ENCODE assay signal across 11 mouse cellular contexts in genomic region chr7:73186501-73186900, GRCm38 (mm10).
A peak's percentile ranks its signal among the peaks of the same experiment; 100 is the strongest.
DNase-seq lines count a peak whose midpoint lies in the region; ATAC-seq and TF ChIP-seq lines count a peak whose summit lies in the region.
"Had no signal": no experiment of that assay in that cellular context is flagged by ENCODE, and none has a peak within 500 bp of the region (broad histone marks: within the 10 kb centered on the region; RNA-seq: fewer than 3 reads in every experiment).

No protein-coding gene starts in this region.

- no peaks in the 10 kb centered on the region for H3K36me3 ChIP-seq in heart, adult 2 months (ENCODE audit: control insufficient read depth, insufficient read depth, low read length)
- H3K36me3 ChIP-seq in heart, embryonic 12.5 days: no peaks in the 10 kb centered on the region
- H3K36me3 ChIP-seq in intestine, postnatal 0 days (ENCODE audit: control insufficient read depth, insufficient read depth): no peaks in the 10 kb centered on the region

- peaks cover 7% of the 10 kb centered on the region for H3K9me3 ChIP-seq in heart, embryonic 12.5 days (replicated peaks)
- no peaks in the 10 kb centered on the region for H3K9me3 ChIP-seq in intestine, postnatal 0 days (ENCODE audit: control insufficient read depth)

- H3K27ac ChIP-seq in heart, adult 2 months: no peak overlapping the region
- no peak overlapping the region for H3K27ac ChIP-seq in heart, embryonic 12.5 days (ENCODE audit: poor library complexity, severe bottlenecking)
- no peak overlapping the region for H3K27ac ChIP-seq in intestine, postnatal 0 days (ENCODE audit: low read depth, low read length)
- H3K27ac ChIP-seq in cerebellum, adult 2 months (ENCODE audit: insufficient read depth, low read length): no peak overlapping the region
- H3K27ac ChIP-seq: stomach, postnatal 0 days had no signal

- no peak for TF ChIP-seq CTCF in heart, adult 2 months (IDR thresholded peaks at IDR 0.05)
- no peak for TF ChIP-seq CTCF in intestine, postnatal 0 days (IDR thresholded peaks at IDR 0.05; ENCODE audit: low read depth)
- no peak for TF ChIP-seq CTCF in cerebellum, adult 2 months (IDR thresholded peaks at IDR 0.05; ENCODE audit: borderline replicate concordance, insufficient read depth, low read depth, low read length)

- intact Hi-C loops in heart, adult 2 months (cut with DNase I): loop anchor here (5.0 kb wide), 2 partner anchors 46 to 166 kb away; no protein-coding TSS in a partner anchor

- ATAC-seq in heart, embryonic 12.5 days (ENCODE audit: insufficient number of reproducible peaks, low FRiP score): no peak
- no peak for ATAC-seq in intestine, postnatal 0 days
- ATAC-seq: activated CD4-positive, CD25-positive, alpha-beta regulatory T cell, adult 4 months had no signal

- H3K4me1 ChIP-seq in heart, adult 2 months (ENCODE audit: control insufficient read depth, insufficient read depth, low read length): no peaks in the 10 kb centered on the region
- no peaks in the 10 kb centered on the region for H3K4me1 ChIP-seq in heart, embryonic 12.5 days (replicated peaks)
- no peaks in the 10 kb centered on the region for H3K4me1 ChIP-seq in intestine, postnatal 0 days (replicated peaks; ENCODE audit: control insufficient read depth, insufficient read depth, low read length)
- no peaks in the 10 kb centered on the region for H3K4me1 ChIP-seq in cerebellum, adult 2 months (ENCODE audit: control insufficient read depth, insufficient read depth, low read length)

- H3K9ac ChIP-seq in heart, adult 2 months (ENCODE audit: low read depth, low read length): no peak overlapping the region
- H3K9ac ChIP-seq in heart, embryonic 12.5 days: no peak overlapping the region
- no peak overlapping the region for H3K9ac ChIP-seq in intestine, postnatal 0 days (ENCODE audit: low read depth, low read length)

- no peaks in the 10 kb centered on the region for H3K79me2 ChIP-seq in heart, adult 2 months (replicated peaks; ENCODE audit: control insufficient read depth, insufficient read depth, low read length)

- no peak for TF ChIP-seq POLR2A in heart, adult 2 months (IDR thresholded peaks at IDR 0.05; ENCODE audit: insufficient read depth, low read depth, low read length)
- TF ChIP-seq POLR2A in cerebellum, adult 2 months (IDR thresholded peaks at IDR 0.05; ENCODE audit: borderline replicate concordance, insufficient read depth, low read length): no peak

- 91% methylated on average over 3 of the region's 3 CpGs for WGBS in heart, adult 2 months
- WGBS in heart, embryonic 12.5 days: 89% methylated on average over 3 of the region's 3 CpGs
- 92% methylated on average over 3 of the region's 3 CpGs for WGBS in intestine, postnatal 0 days
- 60% methylated on average over 3 of the region's 3 CpGs for WGBS in cerebellum, adult 2 months

- H3K4me2 ChIP-seq in heart, embryonic 12.5 days: no peak overlapping the region
- H3K4me2 ChIP-seq in intestine, postnatal 0 days (replicated peaks; ENCODE audit: low read depth): no peak overlapping the region

- no peaks in the 10 kb centered on the region for H3K27me3 ChIP-seq in heart, adult 2 months (ENCODE audit: control insufficient read depth, insufficient read depth, low read length)
- H3K27me3 ChIP-seq in heart, embryonic 12.5 days (replicated peaks): peaks cover 14% of the 10 kb centered on the region
- H3K27me3 ChIP-seq in intestine, postnatal 0 days (replicated peaks; ENCODE audit: control insufficient read depth, insufficient read depth, low read length): no peaks in the 10 kb centered on the region
- H3K27me3 ChIP-seq in cerebellum, adult 2 months (ENCODE audit: control insufficient read depth, insufficient read depth, low read length): no peaks in the 10 kb centered on the region

- DNase-seq in heart, adult 2 months: peak; percentile 37 to 67
- peak; percentile 78 to 82 for DNase-seq in heart, adult 9 months (ENCODE audit: low spot score in 2 of 2)
- DNase-seq in layer of hippocampus, adult 9-10 months (ENCODE audit: low spot score): peak; percentile 56
- DNase-seq in right cerebral cortex, adult 2 months (ENCODE audit: low spot score in 2 of 2): peak; percentile 55 to 56
- no peak for DNase-seq in thymus, adult 18-20 months
- DNase-seq in cerebellum, adult 2 months: no peak
- DNase-seq: cerebellum, adult 9-10 months had no signal

- TF ChIP-seq EP300 in heart, adult 2 months (IDR thresholded peaks at IDR 0.05; ENCODE audit: insufficient read depth, low read depth, low read length): 0 out of 2 replicates have a peak, but pooled peaks have one; percentile 22

- no peak overlapping the region for H3K4me3 ChIP-seq in heart, adult 2 months
- H3K4me3 ChIP-seq in heart, embryonic 12.5 days: no peak overlapping the region
- no peak overlapping the region for H3K4me3 ChIP-seq in intestine, postnatal 0 days (ENCODE audit: low read depth, low read length)
- H3K4me3 ChIP-seq in cerebellum, adult 2 months (replicated peaks; ENCODE audit: insufficient read depth, low read depth, low read length): no peak overlapping the region

Comparison
In these comparisons a context has a peak if more than half of its experiments do, and no peak if none do; other contexts are left out.
1. DNase-seq: peak in heart, adult 2 months (2 of 2), heart, adult 9 months (2 of 2), layer of hippocampus, adult 9-10 months (single experiment) and right cerebral cortex, adult 2 months (2 of 2); none in thymus, adult 18-20 months (0 of 2) and cerebellum, adult 2 months (0 of 2).